Mouse (Mus musculus): ENCODE measurements around the gene Mlycd. TPM values are rescaled to one million over a fixed set of nuclear protein-coding genes. Genes with fewer than 3 reads are reported as not detected.
"Not testable (repeated sequence)": the region's sequence is repeated elsewhere in the genome, so short reads cannot be mapped to it uniquely, and the experiment has no call there.

The Mlycd gene
- polyA plus RNA-seq (2015; fragmentation: Nextera tagmentation; extraction: Ambion mirVana) = 14.7 and 15.2 TPM in 2 replicates

DNA sequence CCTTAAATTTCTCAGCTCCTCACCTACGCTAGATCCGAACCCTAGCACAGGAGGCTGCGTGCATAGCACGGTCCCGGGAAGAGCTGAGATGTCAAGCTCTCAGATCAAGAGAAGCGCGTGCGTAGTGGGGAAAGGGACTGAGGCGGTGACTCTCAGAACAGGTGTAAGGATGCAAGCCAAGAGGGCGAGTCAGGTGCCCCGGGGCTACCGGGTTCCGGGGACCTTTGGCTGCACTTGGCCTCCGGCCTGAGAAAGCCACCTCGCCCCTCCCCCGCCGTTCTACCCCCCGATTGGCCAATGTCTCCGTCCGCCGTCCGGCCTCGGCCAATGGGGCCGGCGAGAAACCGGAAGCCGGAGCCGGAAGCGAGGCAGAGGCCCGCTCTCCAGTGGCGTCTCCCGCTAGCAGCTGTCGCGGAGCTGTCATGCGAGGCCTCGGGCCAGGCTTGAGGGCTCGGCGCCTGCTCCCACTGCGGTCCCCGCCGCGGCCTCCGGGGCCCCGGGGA is at the start of gene Mlycd:
Gene Mlycd, plus strand, starts transcription at position 355 of the 503 bp plus-strand sequence.
- peak within 1 kb of the TSS; percentile 65 for H3K4me3 ChIP-seq
- H3K4me2 ChIP-seq (replicated peaks) = peak within 1 kb of the TSS; percentile 98
- peaks cover 16% of the 10 kb centered on the region for H3K4me1 ChIP-seq
- 2% methylated on average over 44 of the region's 44 CpGs for WGBS
- H3K36me3 ChIP-seq = no peaks in the 10 kb centered on the region
- no peaks in the 10 kb centered on the region; the same call in 1 of the 2 replicates for H3K27me3 ChIP-seq
- peak within 1 kb of the TSS; percentile 89 for H3K27ac ChIP-seq (replicated peaks)
- H3K9ac ChIP-seq (replicated peaks) = peak within 1 kb of the TSS; percentile 74
- H3K9me3 ChIP-seq = no peaks in the 10 kb centered on the region
- ATAC-seq (replicated peaks) = peak; percentile 98

DNA sequence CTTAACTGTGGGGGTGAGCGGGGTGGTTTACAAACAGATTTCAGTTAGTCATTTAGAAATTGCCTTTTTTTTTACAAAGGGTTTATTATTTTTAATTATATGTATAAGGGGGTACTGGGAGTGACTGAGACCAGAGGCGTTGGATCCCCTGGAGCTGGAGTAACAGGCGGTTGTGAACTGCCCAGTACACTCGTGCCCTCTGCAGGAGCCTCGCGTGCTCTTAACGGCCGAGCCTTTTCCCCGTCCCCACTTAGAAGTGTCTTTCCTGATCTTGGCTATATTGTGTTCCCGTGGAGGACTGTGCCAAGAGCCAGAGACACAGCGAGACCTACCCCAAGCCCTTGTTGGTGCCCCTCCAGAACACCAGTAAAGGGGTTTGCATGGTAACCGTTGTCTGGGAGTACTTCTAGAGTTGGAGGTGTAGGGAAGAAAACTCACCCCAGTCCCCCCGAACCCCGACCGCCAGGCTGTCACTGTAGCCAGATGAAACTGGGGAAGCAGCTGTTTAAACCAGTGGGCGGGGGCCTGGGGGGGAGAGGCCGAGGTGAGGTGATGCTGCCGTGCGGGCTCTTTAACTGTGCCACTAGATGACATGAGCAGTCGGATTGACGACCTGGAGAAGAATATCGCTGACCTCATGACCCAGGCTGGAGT is 49.5 kb upstream of the Mlycd start:
- peak overlapping the region; percentile 99 for H3K9ac ChIP-seq (replicated peaks)
- no peak overlapping the region for H3K27ac ChIP-seq (replicated peaks)
- no peaks in the 10 kb centered on the region for H3K9me3 ChIP-seq

DNA sequence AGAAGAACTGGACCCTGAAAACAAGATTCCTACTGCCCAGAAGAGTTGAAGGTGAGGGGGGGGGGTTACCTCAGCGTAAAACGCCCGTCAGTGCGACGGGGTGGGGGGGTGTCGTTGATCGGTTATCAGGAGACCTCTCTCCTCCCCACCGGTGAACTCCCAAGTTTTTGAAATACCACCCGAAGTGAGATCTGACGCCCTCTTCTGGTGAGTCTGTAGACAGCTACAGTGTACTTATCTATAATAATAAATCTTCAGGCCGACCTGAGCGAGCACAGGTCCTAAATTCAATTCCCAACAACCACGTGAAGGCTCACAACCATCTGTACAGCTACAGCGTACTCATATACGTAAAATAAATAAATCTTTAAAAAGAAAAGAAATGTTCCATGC is 49.0 kb upstream of the Mlycd start:
- no peaks in the 10 kb centered on the region for H3K9me3 ChIP-seq
- no peak for ATAC-seq (replicated peaks)
- H3K4me1 ChIP-seq = peaks cover 11% of the 10 kb centered on the region
- peaks cover 39% of the 10 kb centered on the region for H3K36me3 ChIP-seq
- WGBS = 89% methylated on average over 15 of the region's 15 CpGs
- H3K4me3 ChIP-seq = 0 out of 2 replicates have a peak overlapping the region, but pooled peaks have one; percentile 100
- no peaks in the 10 kb centered on the region for H3K27me3 ChIP-seq
- peak overlapping the region; percentile 54; the same call in 1 of the 2 replicates for H3K4me2 ChIP-seq (replicated peaks)
- no peak overlapping the region for H3K9ac ChIP-seq (replicated peaks)
- no peak overlapping the region for H3K27ac ChIP-seq (replicated peaks)

More for the DNA sequence above, 49.5 kb upstream of the Mlycd start:
- H3K36me3 ChIP-seq = peaks cover 34% of the 10 kb centered on the region
- peaks cover 11% of the 10 kb centered on the region for H3K4me1 ChIP-seq
- H3K27me3 ChIP-seq = no peaks in the 10 kb centered on the region
- no peak for ATAC-seq (replicated peaks)
- H3K4me3 ChIP-seq = peak overlapping the region; percentile 100
- H3K4me2 ChIP-seq (replicated peaks) = peak overlapping the region; percentile 54
- WGBS = 56% methylated on average over 22 of the region's 22 CpGs

DNA sequence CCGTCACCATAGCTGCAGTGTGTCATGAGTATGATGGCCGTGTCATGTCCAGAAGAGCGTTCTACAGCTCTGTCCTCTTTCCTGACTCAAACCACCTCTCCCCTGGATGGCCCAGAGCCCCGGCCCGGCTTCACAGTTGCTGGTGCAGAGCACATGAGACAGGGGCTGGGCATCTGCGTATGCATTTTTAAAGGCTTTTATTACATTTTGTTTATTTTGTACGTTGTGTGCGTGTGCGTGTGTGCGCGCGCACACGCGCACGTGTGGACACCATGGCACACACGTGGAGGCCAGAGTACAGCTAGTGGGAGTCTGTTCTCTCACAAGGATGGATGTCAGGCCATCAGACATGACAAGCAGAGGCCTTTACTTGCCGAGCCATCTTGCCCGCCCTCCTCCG is 43.0 kb upstream of the Mlycd start:
- Histone ChIP-seq H3K4me1 (no peaks in the 10 kb centered on the region), H3K9ac (replicated peaks) (no peak overlapping the region), H3K4me2 (replicated peaks) (no peak overlapping the region), H3K36me3 (peaks cover 39% of the 10 kb centered on the region), H3K9me3 (no peaks in the 10 kb centered on the region), H3K27ac (replicated peaks) (no peak overlapping the region), H3K4me3 (no peak overlapping the region), H3K27me3 (no peaks in the 10 kb centered on the region)
- 95% methylated on average over 19 of the region's 19 CpGs for WGBS
- no peak for ATAC-seq (replicated peaks)

DNA sequence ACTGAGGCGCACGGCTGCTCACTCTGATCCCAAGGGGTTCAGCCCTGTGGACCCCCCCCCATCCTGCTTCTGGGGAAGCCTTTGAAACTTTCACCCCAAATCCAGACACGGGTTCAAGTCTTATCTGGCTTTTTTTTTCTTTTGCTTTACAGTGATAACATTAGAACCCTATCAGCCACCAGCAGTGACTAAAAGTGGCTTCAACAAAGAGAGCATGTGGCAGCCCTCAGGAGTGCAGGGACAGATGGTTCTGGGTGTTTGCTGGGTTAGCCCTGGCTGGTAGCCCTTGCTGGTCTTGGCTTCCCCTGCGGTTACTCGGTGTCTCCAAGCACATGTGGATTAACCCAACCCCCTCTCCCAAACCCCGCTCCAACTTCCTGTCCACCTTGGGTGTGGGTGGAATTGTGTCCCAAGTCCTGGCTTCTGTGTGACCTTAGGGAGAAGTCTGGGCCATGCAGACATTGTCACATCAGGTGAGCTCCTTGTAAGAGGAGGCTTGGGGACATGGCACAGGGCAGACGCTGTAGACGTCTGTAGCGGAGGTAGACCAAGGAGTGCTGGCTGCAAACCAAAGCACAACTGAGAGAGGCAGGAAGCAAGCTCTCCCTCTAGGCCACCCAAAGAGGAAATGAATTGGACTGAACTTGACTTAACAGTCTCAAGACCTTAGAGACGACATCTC is 41.6 kb upstream of the Mlycd start:
- Histone ChIP-seq H3K9ac (replicated peaks) (no peak overlapping the region), H3K9me3 (no peaks in the 10 kb centered on the region), H3K4me1 (no peaks in the 10 kb centered on the region), H3K36me3 (peaks cover 26% of the 10 kb centered on the region), H3K27ac (replicated peaks) (no peak overlapping the region), H3K4me2 (replicated peaks) (no peak overlapping the region), H3K4me3 (no peak overlapping the region), H3K27me3 (no peaks in the 10 kb centered on the region)
- ATAC-seq (replicated peaks) = no peak
- 84% methylated on average over 10 of the region's 10 CpGs for WGBS

DNA sequence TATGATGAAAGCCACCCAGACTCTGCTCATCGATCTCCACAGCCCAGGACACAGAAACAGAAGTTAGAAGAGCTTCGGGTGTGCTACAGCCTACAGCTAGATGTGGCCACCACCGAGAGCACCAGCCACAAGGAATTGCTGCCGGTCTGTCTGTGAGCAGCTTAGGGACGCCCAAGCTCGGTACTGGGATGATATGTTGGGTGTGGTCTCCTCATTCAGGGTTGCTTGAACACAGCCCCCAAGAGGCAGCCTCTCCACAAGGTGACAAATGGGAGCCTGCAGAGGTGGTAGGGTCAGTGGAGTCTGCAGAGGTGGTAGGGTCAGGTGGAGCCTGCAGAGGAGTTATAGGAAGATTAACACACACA is 41.0 kb upstream of the Mlycd start:
- Histone ChIP-seq H3K27ac (replicated peaks) (no peak overlapping the region), H3K9ac (replicated peaks) (no peak overlapping the region)

DNA sequence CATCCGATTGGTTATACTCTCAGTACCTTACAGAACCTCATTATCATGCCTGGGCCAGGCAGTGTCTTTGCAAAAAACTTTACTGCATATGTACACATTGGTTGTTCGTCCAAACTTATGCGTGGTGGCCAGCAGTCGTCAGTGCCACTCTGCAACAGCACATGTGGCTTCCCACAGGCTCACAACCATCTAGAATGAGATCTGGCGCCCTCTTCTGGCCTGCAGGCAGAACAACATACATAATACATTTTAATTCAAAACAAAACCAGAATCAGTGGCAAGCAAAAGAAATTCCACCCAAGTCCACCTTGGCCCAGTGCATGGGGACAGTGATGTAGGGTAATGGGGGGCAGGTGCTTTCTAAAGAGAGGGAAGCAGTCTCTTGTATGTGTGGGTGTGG is 38.0 kb upstream of the Mlycd start:
- H3K27ac ChIP-seq (replicated peaks); H3K27me3 ChIP-seq; H3K9me3 ChIP-seq; H3K4me3 ChIP-seq; H3K4me2 ChIP-seq (replicated peaks); H3K36me3 ChIP-seq; ATAC-seq (replicated peaks); H3K9ac ChIP-seq (replicated peaks); H3K4me1 ChIP-seq: not testable (repeated sequence)
- WGBS = 57% methylated on average over 5 of the region's 5 CpGs

More for the DNA sequence above, 41.0 kb upstream of the Mlycd start:
- Histone ChIP-seq H3K9me3 (no peaks in the 10 kb centered on the region), H3K4me3 (no peak overlapping the region), H3K36me3 (peaks cover 20% of the 10 kb centered on the region), H3K4me2 (replicated peaks) (no peak overlapping the region), H3K27me3 (no peaks in the 10 kb centered on the region), H3K4me1 (no peaks in the 10 kb centered on the region)
- 92% methylated on average over 6 of the region's 6 CpGs for WGBS
- no peak for ATAC-seq (replicated peaks)

DNA sequence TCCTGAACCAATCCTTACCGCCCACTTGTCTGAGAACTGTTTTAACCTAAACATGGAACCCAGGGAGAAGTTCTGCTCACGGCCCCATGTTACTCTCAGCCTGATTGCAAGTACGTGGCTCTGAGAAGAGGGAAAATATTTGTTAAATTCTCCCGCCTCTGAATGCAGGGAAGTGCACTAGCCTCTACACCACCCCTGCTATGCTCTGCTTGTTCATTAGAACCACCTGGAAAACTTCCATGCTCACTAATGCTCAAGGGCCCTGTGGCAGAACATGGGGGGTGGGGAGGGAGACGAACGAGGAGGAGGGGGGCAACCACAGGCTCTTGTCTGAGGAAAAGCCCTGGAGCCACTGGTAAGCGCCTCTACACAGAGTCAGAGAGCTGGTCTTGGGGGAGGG is 36.5 kb upstream of the Mlycd start:
- Histone ChIP-seq H3K9me3 (no peaks in the 10 kb centered on the region), H3K27me3 (no peaks in the 10 kb centered on the region), H3K4me3 (no peak overlapping the region), H3K4me2 (replicated peaks) (no peak overlapping the region), H3K36me3 (no peaks in the 10 kb centered on the region), H3K4me1 (no peaks in the 10 kb centered on the region), H3K27ac (replicated peaks) (no peak overlapping the region), H3K9ac (replicated peaks) (no peak overlapping the region)
- WGBS = 81% methylated on average over 7 of the region's 7 CpGs
- ATAC-seq (replicated peaks) = no peak

DNA sequence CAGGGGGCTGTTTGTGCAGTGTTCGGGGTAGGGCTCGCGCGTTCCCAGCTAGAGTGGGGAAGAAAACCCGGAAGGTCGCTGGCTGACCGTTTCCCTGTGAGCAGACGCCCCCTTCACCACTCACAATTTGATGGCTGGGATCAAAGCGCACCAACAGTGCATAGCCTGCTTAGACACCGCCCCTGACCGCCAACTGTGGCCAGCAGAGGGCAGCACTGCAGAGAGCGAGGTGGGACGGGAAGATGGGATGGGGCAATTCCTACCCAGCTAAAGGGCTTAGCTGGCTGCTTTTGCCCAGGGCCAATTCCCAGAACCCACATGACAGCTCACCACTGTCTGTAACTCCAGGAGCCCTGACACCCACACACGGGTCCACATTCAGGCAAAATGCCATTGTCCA is 35.8 kb upstream of the Mlycd start:
- no peaks in the 10 kb centered on the region for H3K4me1 ChIP-seq
- no peak overlapping the region for H3K4me2 ChIP-seq (replicated peaks)
- H3K27me3 ChIP-seq = no peaks in the 10 kb centered on the region
- 59% methylated on average over 14 of the region's 14 CpGs for WGBS
- ATAC-seq (replicated peaks) = no peak
- no peak overlapping the region for H3K27ac ChIP-seq (replicated peaks)
- no peaks in the 10 kb centered on the region for H3K9me3 ChIP-seq
- no peak overlapping the region for H3K4me3 ChIP-seq
- no peaks in the 10 kb centered on the region for H3K36me3 ChIP-seq
- H3K9ac ChIP-seq (replicated peaks) = no peak overlapping the region

DNA sequence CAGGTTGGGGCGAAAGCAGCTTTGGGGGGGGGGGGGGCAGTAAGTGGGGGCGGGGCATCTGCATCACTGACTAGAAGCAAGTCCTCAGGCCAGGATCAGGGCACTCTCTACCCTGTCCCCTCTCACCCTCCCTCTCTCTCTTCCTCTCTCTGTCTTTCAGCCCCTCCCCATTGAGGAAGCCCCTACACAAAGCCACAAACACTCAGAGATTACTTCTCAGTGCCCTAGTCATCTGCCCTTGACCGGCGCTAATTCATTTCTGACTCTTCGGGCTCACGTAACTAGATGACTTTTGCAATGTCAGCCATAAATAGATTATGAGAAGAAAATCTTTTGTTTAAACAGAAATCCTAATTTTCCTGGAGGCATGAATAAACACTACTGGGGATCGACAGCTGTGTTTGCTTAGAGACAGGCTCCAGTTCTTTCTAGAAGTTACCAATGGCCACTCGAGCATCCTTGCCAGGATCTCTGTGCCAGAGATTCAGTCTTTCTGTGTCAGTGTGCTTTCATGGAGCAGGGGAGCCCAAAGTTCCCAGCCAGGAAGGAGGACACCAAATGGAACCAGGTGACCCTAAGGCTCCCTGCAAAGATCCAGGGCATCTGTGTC is 33.9 kb upstream of the Mlycd start:
- ATAC-seq (replicated peaks) = no peak
- Histone ChIP-seq H3K4me1 (no peaks in the 10 kb centered on the region), H3K36me3 (no peaks in the 10 kb centered on the region), H3K4me2 (replicated peaks) (no peak overlapping the region), H3K4me3 (no peak overlapping the region), H3K27me3 (no peaks in the 10 kb centered on the region), H3K27ac (replicated peaks) (no peak overlapping the region), H3K9ac (replicated peaks) (no peak overlapping the region), H3K9me3 (no peaks in the 10 kb centered on the region)
- WGBS = 77% methylated on average over 8 of the region's 8 CpGs

DNA sequence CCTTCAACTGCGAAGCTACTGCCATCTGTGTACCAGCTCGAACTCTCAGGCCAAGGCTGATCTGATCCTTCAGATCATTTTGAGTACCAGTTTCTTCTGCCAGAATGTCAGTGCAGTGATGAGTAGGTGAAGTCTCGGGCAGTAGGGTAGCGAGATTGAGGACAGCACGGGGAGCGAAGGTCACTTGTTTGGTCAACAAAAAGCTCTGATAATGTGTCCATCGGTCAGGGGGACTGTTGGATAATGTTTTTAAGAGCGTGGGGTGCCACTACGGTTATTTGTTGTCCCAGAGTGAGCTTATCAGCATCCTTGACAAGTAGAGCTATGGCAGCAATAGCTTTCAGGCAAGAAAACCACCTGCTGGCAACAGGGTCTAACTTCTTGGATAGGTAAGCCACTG is 20.0 kb upstream of the Mlycd start:
- not testable (repeated sequence) for ATAC-seq (replicated peaks); H3K36me3 ChIP-seq; H3K9me3 ChIP-seq; H3K4me2 ChIP-seq (replicated peaks); H3K4me3 ChIP-seq; H3K4me1 ChIP-seq; H3K27ac ChIP-seq (replicated peaks); H3K27me3 ChIP-seq; H3K9ac ChIP-seq (replicated peaks)
- WGBS = 92% methylated on average over 9 of the region's 9 CpGs

DNA sequence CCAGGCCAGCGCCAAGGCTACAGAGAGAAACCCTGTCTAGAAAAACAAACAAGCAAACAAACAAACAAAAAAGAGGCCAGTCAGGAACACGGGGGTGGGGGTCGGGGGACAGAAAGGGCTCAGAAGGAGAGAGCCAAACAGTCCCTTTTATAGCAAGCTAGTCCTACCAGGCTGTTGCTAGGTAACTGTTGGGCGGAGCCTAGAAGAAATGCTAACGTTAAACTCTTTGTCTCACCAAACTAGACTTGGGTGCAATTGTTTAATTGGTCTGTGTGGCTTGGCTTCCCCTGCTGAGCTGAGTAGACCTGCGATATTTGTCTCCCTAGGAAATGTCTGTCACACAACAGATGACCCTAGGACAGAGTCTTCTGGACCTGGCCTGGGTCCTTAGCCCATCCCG is 16.2 kb upstream of the Mlycd start:
- H3K9me3 ChIP-seq = no peaks in the 10 kb centered on the region
- WGBS = 68% methylated on average over 7 of the region's 7 CpGs
- H3K4me2 ChIP-seq (replicated peaks) = no peak overlapping the region
- no peak overlapping the region for H3K27ac ChIP-seq (replicated peaks)
- H3K9ac ChIP-seq (replicated peaks) = no peak overlapping the region
- H3K27me3 ChIP-seq = no peaks in the 10 kb centered on the region
- H3K4me3 ChIP-seq = no peak overlapping the region
- no peaks in the 10 kb centered on the region for H3K4me1 ChIP-seq
- no peak for ATAC-seq (replicated peaks)
- H3K36me3 ChIP-seq = no peaks in the 10 kb centered on the region

All from forebrain, embryonic 15.5 days (tissue).